Mouse (Mus musculus): ENCODE measurements around the gene Lpin2. TPM values are rescaled to one million over a fixed set of nuclear protein-coding genes. Genes with fewer than 3 reads are reported as not detected.

Gene Lpin2
- total and polyA plus RNA-seq, 2 experiments = 22.4 to 314 TPM

GRCm38 (mm10) chr17:71211962-71212646 lies 29.7 kb downstream of the Lpin2 start:
- WGBS = 57% methylated on average over 6 of the region's 6 CpGs

GRCm38 (mm10) chr17:71213666-71214065 lies 31.3 kb downstream of the Lpin2 start:
- WGBS = 59% methylated on average over 1 of the region's 1 CpGs
- TF ChIP-seq CTCF (IDR thresholded peaks at IDR 0.05; ENCODE audit: low read depth, low read length) (no peak), POLR2A (IDR thresholded peaks at IDR 0.05; ENCODE audit: extremely low read depth, insufficient read depth, low read length) (no peak)
- Histone ChIP-seq H3K4me1 (ENCODE audit: control insufficient read depth, insufficient read depth, low read length) (peaks cover 51% of the 10 kb centered on the region), H3K9ac (ENCODE audit: low read depth, low read length) (0 out of 2 replicates have a peak overlapping the region, but pooled peaks have one; percentile 31), H3K27ac (replicated peaks; ENCODE audit: insufficient read depth, low read depth, low read length) (no peak overlapping the region), H3K27me3 (ENCODE audit: control insufficient read depth, insufficient read depth, low read length) (no peaks in the 10 kb centered on the region), H3K36me3 (ENCODE audit: control insufficient read depth, insufficient read depth, low read length) (peaks cover 50% of the 10 kb centered on the region), H3K4me3 (ENCODE audit: insufficient read depth, low read depth, low read length) (no peak overlapping the region), H3K79me2 (ENCODE audit: control insufficient read depth, insufficient read depth, low read length) (peaks cover 40% of the 10 kb centered on the region)
- peak; percentile 62 for DNase-seq (ENCODE audit: extremely low read depth, low read depth, low spot score)

More at GRCm38 (mm10) chr17:71211962-71212646, 29.7 kb downstream of the Lpin2 start:
- H3K79me2 ChIP-seq (ENCODE audit: control insufficient read depth, insufficient read depth, low read length) = peaks cover 42% of the 10 kb centered on the region
- TF ChIP-seq POLR2A (IDR thresholded peaks at IDR 0.05; ENCODE audit: extremely low read depth, insufficient read depth, low read length) = no peak
- TF ChIP-seq CTCF (IDR thresholded peaks at IDR 0.05; ENCODE audit: low read depth, low read length) = no peak
- H3K36me3 ChIP-seq (ENCODE audit: control insufficient read depth, insufficient read depth, low read length) = peaks cover 46% of the 10 kb centered on the region
- H3K9ac ChIP-seq (ENCODE audit: low read depth, low read length) = 0 out of 2 replicates have a peak overlapping the region, but pooled peaks have one; percentile 41
- H3K4me1 ChIP-seq (ENCODE audit: control insufficient read depth, insufficient read depth, low read length) = peaks cover 49% of the 10 kb centered on the region
- no peak overlapping the region for H3K27ac ChIP-seq (replicated peaks; ENCODE audit: insufficient read depth, low read depth, low read length)
- H3K4me3 ChIP-seq (ENCODE audit: insufficient read depth, low read depth, low read length) = no peak overlapping the region
- H3K27me3 ChIP-seq (ENCODE audit: control insufficient read depth, insufficient read depth, low read length) = no peaks in the 10 kb centered on the region
- no peak for DNase-seq (ENCODE audit: extremely low read depth, low read depth, low spot score)

DNA sequence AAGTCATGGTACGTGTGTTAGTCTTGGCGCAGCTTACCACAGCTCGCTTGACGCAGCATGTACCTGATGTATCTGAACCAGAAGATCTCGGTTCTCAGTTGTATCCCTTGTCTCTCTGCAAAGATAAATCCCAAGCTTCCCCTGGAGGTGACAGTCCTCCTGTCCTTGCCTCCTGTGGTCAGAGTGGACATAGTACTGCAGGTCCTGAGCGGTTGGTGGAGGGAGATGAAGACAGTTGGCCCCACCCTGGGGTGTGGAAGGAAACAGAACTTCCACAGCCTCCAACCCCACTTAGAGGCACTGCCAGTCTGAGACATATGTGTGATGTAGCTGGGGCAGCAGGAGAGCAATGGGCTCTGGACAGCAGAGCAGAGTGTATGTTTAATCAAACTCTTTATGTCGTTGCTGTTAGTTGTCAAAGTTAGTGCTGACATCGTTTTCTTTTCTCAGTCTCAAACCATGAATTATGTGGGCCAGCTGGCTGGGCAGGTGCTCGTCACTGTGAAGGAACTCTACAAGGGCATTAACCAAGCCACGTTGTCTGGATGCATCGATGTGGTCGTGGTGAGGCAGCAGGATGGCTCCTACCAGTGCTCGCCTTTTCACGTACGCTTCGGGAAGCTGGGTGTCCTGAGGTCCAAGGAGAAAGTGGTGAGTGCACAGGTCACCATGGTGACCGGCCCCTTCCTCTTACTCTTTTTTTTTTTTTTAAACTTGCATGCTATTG lies 32.3 kb downstream of the Lpin2 start:
- peaks cover 52% of the 10 kb centered on the region for H3K4me1 ChIP-seq (ENCODE audit: control insufficient read depth, insufficient read depth, low read length)
- peak; percentile 54 for DNase-seq (ENCODE audit: extremely low read depth, low read depth, low spot score)
- H3K79me2 ChIP-seq (ENCODE audit: control insufficient read depth, insufficient read depth, low read length) = peaks cover 44% of the 10 kb centered on the region
- H3K27me3 ChIP-seq (ENCODE audit: control insufficient read depth, insufficient read depth, low read length) = no peaks in the 10 kb centered on the region
- peaks cover 59% of the 10 kb centered on the region for H3K36me3 ChIP-seq (ENCODE audit: control insufficient read depth, insufficient read depth, low read length)
- H3K4me3 ChIP-seq (ENCODE audit: insufficient read depth, low read depth, low read length) = no peak overlapping the region
- H3K9ac ChIP-seq (ENCODE audit: low read depth, low read length) = peak overlapping the region; percentile 4
- 51% methylated on average over 17 of the region's 17 CpGs for WGBS
- H3K27ac ChIP-seq (replicated peaks; ENCODE audit: insufficient read depth, low read depth, low read length) = peak overlapping the region; percentile 6
- TF ChIP-seq CTCF (IDR thresholded peaks at IDR 0.05; ENCODE audit: low read depth, low read length) (no peak), POLR2A (IDR thresholded peaks at IDR 0.05; ENCODE audit: extremely low read depth, insufficient read depth, low read length) (no peak)

DNA sequence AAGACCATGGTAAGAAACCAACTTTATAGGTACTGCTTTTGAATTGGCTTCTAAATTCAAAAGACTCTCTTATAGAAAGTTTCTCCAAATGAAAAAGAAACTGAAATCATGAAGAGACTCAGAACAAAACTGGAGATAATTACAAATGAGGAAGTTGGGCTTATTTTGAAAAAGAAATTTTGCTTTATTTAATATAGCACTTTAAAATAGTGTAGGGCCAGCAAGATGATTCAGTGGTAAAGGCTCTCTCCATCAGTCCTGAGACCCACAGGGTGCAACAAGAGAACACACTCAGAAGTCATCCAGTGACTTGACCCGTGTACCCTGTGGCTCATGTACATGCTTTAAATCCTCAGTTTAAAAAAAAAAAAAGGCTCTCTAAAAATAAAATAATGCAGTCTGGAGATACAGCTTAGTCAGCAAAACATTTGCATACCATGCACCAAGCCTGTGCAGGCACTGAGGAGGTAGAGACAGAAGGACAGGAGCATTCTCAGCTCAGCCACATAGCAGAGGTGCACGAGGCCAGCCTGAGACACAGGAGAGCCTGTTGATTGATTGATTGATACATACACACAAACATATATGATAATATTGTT lies 33.0 kb downstream of the Lpin2 start:
- 0 out of 2 replicates have a peak overlapping the region, but pooled peaks have one; percentile 1 for H3K27ac ChIP-seq (replicated peaks; ENCODE audit: insufficient read depth, low read depth, low read length)
- DNase-seq (ENCODE audit: extremely low read depth, low read depth, low spot score) = no peak
- WGBS = 33% methylated on average over 2 of the region's 2 CpGs
- H3K36me3 ChIP-seq (ENCODE audit: control insufficient read depth, insufficient read depth, low read length) = peaks cover 56% of the 10 kb centered on the region
- H3K27me3 ChIP-seq (ENCODE audit: control insufficient read depth, insufficient read depth, low read length) = no peaks in the 10 kb centered on the region
- no peak overlapping the region for H3K9ac ChIP-seq (ENCODE audit: low read depth, low read length)
- H3K4me3 ChIP-seq (ENCODE audit: insufficient read depth, low read depth, low read length) = no peak overlapping the region
- peaks cover 37% of the 10 kb centered on the region for H3K79me2 ChIP-seq (ENCODE audit: control insufficient read depth, insufficient read depth, low read length)
- H3K4me1 ChIP-seq (ENCODE audit: control insufficient read depth, insufficient read depth, low read length) = peaks cover 53% of the 10 kb centered on the region
- TF ChIP-seq CTCF (IDR thresholded peaks at IDR 0.05; ENCODE audit: low read depth, low read length) (no peak), POLR2A (IDR thresholded peaks at IDR 0.05; ENCODE audit: extremely low read depth, insufficient read depth, low read length) (no peak)

GRCm38 (mm10) chr17:71216263-71216662 lies 33.9 kb downstream of the Lpin2 start:
- peaks cover 62% of the 10 kb centered on the region for H3K36me3 ChIP-seq (ENCODE audit: control insufficient read depth, insufficient read depth, low read length)
- 0 out of 2 replicates have a peak overlapping the region, but pooled peaks have one; percentile 25 for H3K9ac ChIP-seq (ENCODE audit: low read depth, low read length)
- 69% methylated on average over 2 of the region's 2 CpGs for WGBS
- DNase-seq (ENCODE audit: extremely low read depth, low read depth, low spot score) = no peak
- peak overlapping the region; percentile 37; the same call in 1 of the 2 replicates for H3K27ac ChIP-seq (replicated peaks; ENCODE audit: insufficient read depth, low read depth, low read length)
- no peaks in the 10 kb centered on the region for H3K27me3 ChIP-seq (ENCODE audit: control insufficient read depth, insufficient read depth, low read length)
- peaks cover 55% of the 10 kb centered on the region for H3K4me1 ChIP-seq (ENCODE audit: control insufficient read depth, insufficient read depth, low read length)
- no peak for TF ChIP-seq POLR2A (IDR thresholded peaks at IDR 0.05; ENCODE audit: extremely low read depth, insufficient read depth, low read length)
- TF ChIP-seq CTCF (IDR thresholded peaks at IDR 0.05; ENCODE audit: low read depth, low read length) = no peak
- peaks cover 35% of the 10 kb centered on the region for H3K79me2 ChIP-seq (ENCODE audit: control insufficient read depth, insufficient read depth, low read length)
- no peak overlapping the region for H3K4me3 ChIP-seq (ENCODE audit: insufficient read depth, low read depth, low read length)

Data from liver, adult 2 months (tissue).